Mouse (Mus musculus): ENCODE data around the gene Bahcc1.

Gene Bahcc1

GRCm38 (mm10) chr11:120259792-120260768 lies 27.3 kb downstream of the Bahcc1 start:
- no peak for DNase-seq (ENCODE audit: extremely low read depth, low read depth)

- no peak for DNase-seq (ENCODE audit: extremely low read depth, low read depth)
Measured at GRCm38 (mm10) chr11:120260769-120261150, 28.0 kb downstream of the Bahcc1 start.

- no peak for DNase-seq (ENCODE audit: extremely low read depth, low read depth)
Measured at GRCm38 (mm10) chr11:120261416-120262355, 28.9 kb downstream of the Bahcc1 start.

- DNase-seq (ENCODE audit: extremely low read depth, low read depth) = peak; percentile 50
Measured at GRCm38 (mm10) chr11:120262356-120262901, 29.7 kb downstream of the Bahcc1 start.

- DNase-seq (ENCODE audit: extremely low read depth, low read depth) = peak; percentile 66
Measured at GRCm38 (mm10) chr11:120263176-120263575, 30.4 kb downstream of the Bahcc1 start.

- DNase-seq (ENCODE audit: extremely low read depth, low read depth) = no peak
Measured at GRCm38 (mm10) chr11:120264008-120264407, 31.3 kb downstream of the Bahcc1 start.

GRCm38 (mm10) chr11:120265458-120265857 lies 32.7 kb downstream of the Bahcc1 start:
- no peak for DNase-seq (ENCODE audit: extremely low read depth, low read depth)

- DNase-seq (ENCODE audit: extremely low read depth, low read depth) = no peak
Measured at GRCm38 (mm10) chr11:120266259-120266758, 33.6 kb downstream of the Bahcc1 start.

- DNase-seq (ENCODE audit: extremely low read depth, low read depth) = no peak
Measured at GRCm38 (mm10) chr11:120267274-120267673, 34.5 kb downstream of the Bahcc1 start.

- no peak for DNase-seq (ENCODE audit: extremely low read depth, low read depth)
Measured at GRCm38 (mm10) chr11:120267676-120268075, 34.9 kb downstream of the Bahcc1 start.

GRCm38 (mm10) chr11:120268195-120268967 lies 35.6 kb downstream of the Bahcc1 start:
- DNase-seq (ENCODE audit: extremely low read depth, low read depth) = no peak

GRCm38 (mm10) chr11:120269007-120269406 lies 36.3 kb downstream of the Bahcc1 start:
- no peak for DNase-seq (ENCODE audit: extremely low read depth, low read depth)

- DNase-seq (ENCODE audit: extremely low read depth, low read depth) = no peak
Measured at GRCm38 (mm10) chr11:120269498-120270104, 36.9 kb downstream of the Bahcc1 start.

GRCm38 (mm10) chr11:120279335-120279734 lies 46.6 kb downstream of the Bahcc1 start:
- DNase-seq (ENCODE audit: extremely low read depth, low read depth) = no peak

- DNase-seq (ENCODE audit: extremely low read depth, low read depth) = no peak
Measured at GRCm38 (mm10) chr11:120280281-120280773, 47.6 kb downstream of the Bahcc1 start.

- no peak for DNase-seq (ENCODE audit: extremely low read depth, low read depth)
Measured at GRCm38 (mm10) chr11:120280774-120281173, 48.0 kb downstream of the Bahcc1 start.

GRCm38 (mm10) chr11:120281197-120281596 lies 48.5 kb downstream of the Bahcc1 start:
- no peak for DNase-seq (ENCODE audit: extremely low read depth, low read depth)

- DNase-seq (ENCODE audit: extremely low read depth, low read depth) = no peak
Measured at GRCm38 (mm10) chr11:120283542-120283941, 50.8 kb downstream of the Bahcc1 start.

- no peak for DNase-seq (ENCODE audit: extremely low read depth, low read depth)
Measured at GRCm38 (mm10) chr11:120289644-120290043, 56.9 kb downstream of the Bahcc1 start.

- no peak for DNase-seq (ENCODE audit: extremely low read depth, low read depth)
Measured at GRCm38 (mm10) chr11:120290266-120290665, 57.5 kb downstream of the Bahcc1 start.

Data from MEL-GATA-1-ER (cell line).